In genomic region chr10:82690494-82690893, GRCm38 (mm10) we compare ENCODE assay signal across 9 mouse cellular contexts. TPM values are rescaled to one million over a fixed set of nuclear protein-coding genes. Genes with fewer than 3 reads are reported as not detected.
DNase-seq lines count a peak whose midpoint lies in the region; ATAC-seq and TF ChIP-seq lines count a peak whose summit lies in the region.
"Had no signal": no experiment of that assay in that cellular context is flagged by ENCODE, and none has a peak within 500 bp of the region (broad histone marks: within the 10 kb centered on the region; RNA-seq: fewer than 3 reads in every experiment).

Gene Glt8d2, minus strand, starts transcription at chr10:82690650.

- 8% methylated on average over 14 of the region's 14 CpGs for WGBS in hindbrain, embryonic 10.5 days

- peaks cover 3% of the 10 kb centered on the region; the same call in 1 of the 2 replicates for H3K27me3 ChIP-seq in hindbrain, embryonic 10.5 days (ENCODE audit: insufficient read depth, poor library complexity, severe bottlenecking)

- no peak for TF ChIP-seq CTCF in layer of hippocampus, adult 2 months (conservative IDR thresholded peaks at IDR 0.05)

- no peaks in the 10 kb centered on the region for H3K36me3 ChIP-seq in hindbrain, embryonic 10.5 days

- peak; percentile 29 to 43 for DNase-seq in layer of hippocampus, adult 2 months (ENCODE audit: low spot score in 2 of 2)
- no peak for DNase-seq in layer of hippocampus, postnatal 14 days (ENCODE audit: low spot score in 2 of 2)
- peak; percentile 17 to 35 for DNase-seq in frontal cortex, postnatal 25 days (ENCODE audit: low spot score in 2 of 2)
- peak; percentile 68 for DNase-seq in hindbrain, embryonic 10.5 days (ENCODE audit: low spot score)
- DNase-seq in left cerebral cortex, postnatal 25 days (ENCODE audit: low spot score in 2 of 2): peak; percentile 54 to 78
- peak; percentile 87 for DNase-seq in skeletal muscle tissue, adult 2 months (ENCODE audit: low read depth, low spot score)
- no peak for DNase-seq in cerebellum, postnatal 25 days

- peak within 1 kb of the TSS; percentile 44 for H3K4me3 ChIP-seq in layer of hippocampus, adult 2 months
- H3K4me3 ChIP-seq in hindbrain, embryonic 10.5 days: peak within 1 kb of the TSS; percentile 36

- intact Hi-C loops in left cerebral cortex, postnatal 25 days (cut with DNase I): no loop called here

- ATAC-seq in megakaryocyte progenitor cell, adult 5-6 weeks (replicated peaks; ENCODE audit: poor library complexity): peak; percentile 45

- H3K9me3 ChIP-seq in hindbrain, embryonic 10.5 days: no peaks in the 10 kb centered on the region

- peak within 1 kb of the TSS; percentile 91 for H3K27ac ChIP-seq in layer of hippocampus, adult 2 months
- peak within 1 kb of the TSS; percentile 40; the same call in 1 of the 2 replicates for H3K27ac ChIP-seq in hindbrain, embryonic 10.5 days

- H3K4me1 ChIP-seq in hindbrain, embryonic 10.5 days (replicated peaks): peaks cover 10% of the 10 kb centered on the region

RNA-seq across cellular contexts. Expression of gene Glt8d2, which starts in this region (rescaled TPM):
- total RNA-seq in layer of hippocampus, adult 2 months (2021): 10 to 100 TPM; 17.9 to 18.6 TPM
- 1 to 10 TPM; 6.8 to 7.2 TPM for total RNA-seq in layer of hippocampus, postnatal 14 days (2021)
- 1.1 and 1.9 TPM in 2 replicates for polyA plus RNA-seq in hindbrain, embryonic 10.5 days (2016; fragmentation: Nextera tagmentation; extraction: Ambion mirVana)
- 10 to 100 TPM; 14.6 to 22.7 TPM for total RNA-seq in left cerebral cortex, postnatal 25 days (2021)
- 0.15 and 0.56 TPM in 2 replicates for total RNA-seq in megakaryocyte progenitor cell, adult 5-6 weeks (2015)
- total RNA-seq in megakaryocyte progenitor cell, adult 5-6 weeks (2017): 0.87 and 1.2 TPM in 2 replicates
- total RNA-seq: CH12.LX had no signal

Comparison
In these comparisons a context has a peak if more than half of its experiments do, and no peak if none do; other contexts are left out.
1. DNase-seq: peak in layer of hippocampus, adult 2 months (2 of 2), frontal cortex, postnatal 25 days (2 of 2), hindbrain, embryonic 10.5 days (single experiment), left cerebral cortex, postnatal 25 days (2 of 2) and skeletal muscle tissue, adult 2 months (single experiment); none in layer of hippocampus, postnatal 14 days (0 of 2) and cerebellum, postnatal 25 days (0 of 2).